Mouse (Mus musculus) embryonic facial prominence, embryonic 12.5 days (tissue): ENCODE measurements around the gene Ldlrad2. TPM values are rescaled to one million over a fixed set of nuclear protein-coding genes. Genes with fewer than 3 reads are reported as not detected.
A peak's percentile ranks its signal among the peaks of the same experiment; 100 is the strongest.

ENCODE experiments used
- ATAC-seq: fragments of 200-750 bp; cut with Nextera tagmentation; 2 replicates; pipeline ENCODE4 v1.8.0; 2017; ENCODE audit not compliant: insufficient number of reproducible peaks, insufficient read depth, low FRiP score, low TSS enrichment
- H3K27ac ChIP-seq: fragments of 300-500 bp; sonication (generic); 2 replicates; pipeline ENCODE4 v1.5.1; 2016; ENCODE audit warnings: mild to moderate bottlenecking
- H3K27me3 ChIP-seq: fragments of 300-500 bp; sonication (generic); 2 replicates; pipeline ENCODE4 v1.6.1; 2016; ENCODE audit warnings: mild to moderate bottlenecking, moderate library complexity
- H3K36me3 ChIP-seq: fragments of 300-500 bp; sonication (generic); 2 replicates; pipeline ENCODE4 v1.6.1; 2016; ENCODE audit warnings: mild to moderate bottlenecking
- H3K4me1 ChIP-seq: fragments of 300-500 bp; sonication (generic); 2 replicates; pipeline ENCODE4 v1.6.1; 2016
- H3K4me2 ChIP-seq: fragments of 300-500 bp; sonication (generic); replicated peaks from 2 replicates; pipeline ENCODE4 v1.6.1; 2016; ENCODE audit warnings: mild to moderate bottlenecking, moderate library complexity
- H3K4me3 ChIP-seq: fragments of 300-500 bp; sonication (generic); 2 replicates; pipeline ENCODE4 v1.5.1; 2016; ENCODE audit warnings: mild to moderate bottlenecking
- H3K9ac ChIP-seq: fragments of 300-500 bp; sonication (generic); 2 replicates; pipeline ENCODE4 v1.6.1; 2016; ENCODE audit warnings: mild to moderate bottlenecking, moderate library complexity
- H3K9me3 ChIP-seq: fragments of 300-500 bp; sonication (generic); 2 replicates; pipeline ENCODE4 v1.6.1; 2016; ENCODE audit warnings: mild to moderate bottlenecking, moderate library complexity
- WGBS: fragments of 180-500 bp; shearing (Covaris S2); methylation state at CpG from one replicate; pipeline ENCODE4 v1.1.7; 2016; 5-methylcytosine and 5-hydroxymethylcytosine counted together
- polyA plus RNA-seq: library from polyadenylated mRNA; unstranded; fragments of >200 nt; fragmentation: Nextera tagmentation; extraction: Ambion mirVana; gene quantifications from 2 replicates; pipeline ENCODE4 v1.2.1, GENCODE M21; 2016

Ldlrad2 gene
- not detected in 2 replicates for polyA plus RNA-seq

DNA sequence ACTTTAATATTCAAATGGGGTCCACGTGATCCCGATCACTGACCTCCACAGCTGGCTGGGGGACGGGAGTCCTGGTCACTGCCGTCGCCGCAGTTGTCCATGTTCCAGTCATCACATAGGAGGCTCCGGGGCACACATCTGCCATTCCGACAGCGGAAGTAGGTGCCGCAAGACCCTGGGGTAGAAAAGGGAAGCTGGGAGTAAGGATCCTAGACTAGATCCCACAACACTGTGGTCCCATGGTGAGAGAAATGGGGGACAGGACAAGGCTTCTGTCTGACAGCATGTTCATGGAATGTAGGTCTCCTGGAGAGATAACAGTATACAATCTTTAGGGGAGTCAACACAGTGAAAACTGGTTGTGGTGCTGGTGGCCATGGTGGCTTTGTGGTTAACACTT, at the start of gene Ldlrad2:
Gene Ldlrad2 (minus strand): TSS at position 101 of the 400 bp plus-strand sequence.
- H3K9me3 ChIP-seq, result no peaks in the 10 kb centered on the region

GRCm38 (mm10) chr4:137622847-137623246, 48.5 kb upstream of the Ldlrad2 start:
- 95% methylated on average over 8 of the region's 8 CpGs for WGBS
- Histone ChIP-seq H3K4me3 (no peak overlapping the region), H3K27ac (no peak overlapping the region), H3K27me3 (no peaks in the 10 kb centered on the region), H3K4me1 (no peaks in the 10 kb centered on the region), H3K9ac (no peak overlapping the region), H3K4me2 (no peak overlapping the region), H3K9me3 (no peaks in the 10 kb centered on the region), H3K36me3 (peaks cover 74% of the 10 kb centered on the region)
- no peak for ATAC-seq

More for the DNA sequence above, at the start of gene Ldlrad2:
- Histone ChIP-seq H3K27me3 (peaks cover 17% of the 10 kb centered on the region), H3K36me3 (peaks cover 11% of the 10 kb centered on the region), H3K27ac (no peak within 1 kb of the TSS), H3K9ac (no peak within 1 kb of the TSS), H3K4me2 (no peak within 1 kb of the TSS), H3K4me3 (no peak within 1 kb of the TSS), H3K4me1 (0 out of 2 replicates have a peak, but pooled peaks cover 6% of the 10 kb centered on the region)
- WGBS, result 82% methylated on average over 10 of the region's 10 CpGs
- no peak for ATAC-seq

- Histone ChIP-seq H3K4me1 (no peaks in the 10 kb centered on the region), H3K27me3 (no peaks in the 10 kb centered on the region), H3K9me3 (no peaks in the 10 kb centered on the region), H3K9ac (no peak overlapping the region), H3K4me3 (no peak overlapping the region), H3K36me3 (peaks cover 95% of the 10 kb centered on the region), H3K4me2 (no peak overlapping the region), H3K27ac (no peak overlapping the region)
- 81% methylated on average over 15 of the region's 15 CpGs for WGBS
- no peak for ATAC-seq
Measured at GRCm38 (mm10) chr4:137610256-137610655, 35.9 kb upstream of the Ldlrad2 start.

DNA sequence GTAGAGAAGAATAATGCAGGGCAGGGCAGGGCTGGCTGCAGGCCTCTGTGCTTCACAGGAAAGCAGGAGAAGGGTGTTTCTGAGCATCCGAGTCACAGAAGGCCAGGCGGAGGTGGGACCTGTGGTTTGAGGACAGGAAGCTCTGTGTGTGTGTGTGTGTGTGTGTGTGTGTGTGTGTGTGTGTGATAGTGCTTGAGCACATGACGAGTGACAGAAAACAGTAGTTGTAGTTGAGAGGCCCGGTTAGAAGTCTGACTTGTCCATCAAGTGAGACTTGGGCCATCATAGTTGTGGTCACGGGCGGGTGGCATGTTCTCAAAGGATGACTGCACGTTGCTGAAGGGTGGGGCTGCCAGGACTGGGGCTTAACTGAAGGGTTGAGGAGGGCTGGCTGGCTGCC, 35.3 kb upstream of the Ldlrad2 start:
- H3K4me3 ChIP-seq, result no peak overlapping the region
- no peak overlapping the region for H3K4me2 ChIP-seq
- ATAC-seq, result no peak
- H3K4me1 ChIP-seq, result no peaks in the 10 kb centered on the region
- peaks cover 96% of the 10 kb centered on the region for H3K36me3 ChIP-seq
- H3K27ac ChIP-seq, result no peak overlapping the region
- WGBS, result 90% methylated on average over 7 of the region's 7 CpGs
- H3K9ac ChIP-seq, result no peak overlapping the region
- H3K9me3 ChIP-seq, result no peaks in the 10 kb centered on the region
- H3K27me3 ChIP-seq, result no peaks in the 10 kb centered on the region

- ATAC-seq, result no peak
- no peak overlapping the region for H3K4me3 ChIP-seq
- H3K27me3 ChIP-seq, result no peaks in the 10 kb centered on the region
- H3K27ac ChIP-seq, result no peak overlapping the region
- 90% methylated on average over 7 of the region's 7 CpGs for WGBS
- no peak overlapping the region for H3K9ac ChIP-seq
- H3K4me2 ChIP-seq, result no peak overlapping the region
- peaks cover 94% of the 10 kb centered on the region for H3K36me3 ChIP-seq
- H3K4me1 ChIP-seq, result no peaks in the 10 kb centered on the region
- H3K9me3 ChIP-seq, result no peaks in the 10 kb centered on the region
Measured at GRCm38 (mm10) chr4:137609281-137609680, 34.9 kb upstream of the Ldlrad2 start.

DNA sequence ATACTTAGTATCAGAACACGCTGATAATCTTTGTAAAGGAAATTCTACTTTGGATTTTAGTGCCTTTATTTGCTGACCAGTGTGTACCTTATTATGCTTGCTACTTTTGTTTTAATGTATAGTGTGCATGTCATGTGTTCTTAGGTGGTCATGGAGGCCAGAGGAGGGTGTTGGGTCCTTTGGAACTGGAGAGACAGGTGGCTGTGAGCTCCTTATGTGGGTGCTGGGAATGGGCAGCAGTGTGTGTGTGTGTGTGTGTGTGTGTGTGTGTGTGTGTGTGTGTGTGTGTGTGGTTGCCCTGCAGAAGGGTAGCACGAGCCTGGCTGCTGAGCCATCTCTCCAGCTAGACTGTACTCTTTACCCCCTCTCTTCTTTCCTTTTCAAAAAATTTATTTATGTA, 32.7 kb upstream of the Ldlrad2 start:
- Histone ChIP-seq H3K4me3 (no peak overlapping the region), H3K27me3 (no peaks in the 10 kb centered on the region), H3K4me2 (no peak overlapping the region), H3K27ac (no peak overlapping the region), H3K4me1 (no peaks in the 10 kb centered on the region), H3K36me3 (peaks cover 73% of the 10 kb centered on the region), H3K9ac (no peak overlapping the region), H3K9me3 (no peaks in the 10 kb centered on the region)
- ATAC-seq, result no peak
- WGBS, result 99% methylated on average over 2 of the region's 2 CpGs

GRCm38 (mm10) chr4:137603449-137604171, 29.2 kb upstream of the Ldlrad2 start:
- 85% methylated on average over 11 of the region's 11 CpGs for WGBS
- H3K27ac ChIP-seq, result no peak overlapping the region

DNA sequence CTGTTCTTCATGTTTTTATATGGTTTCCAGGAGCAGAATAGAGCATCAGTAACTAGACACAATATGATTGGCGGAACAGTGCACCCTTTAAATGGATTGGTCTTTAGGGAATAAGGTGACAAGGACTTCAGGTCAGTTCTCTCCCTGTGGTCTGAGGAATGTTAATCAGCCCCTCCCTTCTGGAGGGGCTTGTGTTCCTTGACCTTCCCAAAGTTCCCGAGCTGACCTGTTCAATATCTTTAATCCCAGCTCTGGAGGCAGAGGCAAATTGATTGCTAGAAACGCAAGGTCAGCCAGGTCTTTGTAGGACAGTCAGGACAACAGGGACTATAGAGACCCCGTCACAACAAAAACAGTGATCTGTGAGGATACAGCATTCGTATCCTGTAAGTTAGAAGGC, 24.2 kb upstream of the Ldlrad2 start:
- Histone ChIP-seq H3K9me3 (no peaks in the 10 kb centered on the region), H3K27me3 (no peaks in the 10 kb centered on the region), H3K4me3 (no peak overlapping the region), H3K27ac (no peak overlapping the region), H3K4me2 (no peak overlapping the region), H3K4me1 (peaks cover 22% of the 10 kb centered on the region), H3K9ac (no peak overlapping the region), H3K36me3 (no peaks in the 10 kb centered on the region)
- no peak for ATAC-seq
- WGBS, result 76% methylated on average over 5 of the region's 5 CpGs

More at GRCm38 (mm10) chr4:137603449-137604171, 29.2 kb upstream of the Ldlrad2 start:
- H3K36me3 ChIP-seq, result peaks cover 39% of the 10 kb centered on the region
- peaks cover 12% of the 10 kb centered on the region for H3K4me1 ChIP-seq
- no peak overlapping the region for H3K4me3 ChIP-seq
- ATAC-seq, result no peak
- no peaks in the 10 kb centered on the region for H3K9me3 ChIP-seq
- H3K4me2 ChIP-seq, result no peak overlapping the region
- H3K27me3 ChIP-seq, result no peaks in the 10 kb centered on the region
- H3K9ac ChIP-seq, result no peak overlapping the region

DNA sequence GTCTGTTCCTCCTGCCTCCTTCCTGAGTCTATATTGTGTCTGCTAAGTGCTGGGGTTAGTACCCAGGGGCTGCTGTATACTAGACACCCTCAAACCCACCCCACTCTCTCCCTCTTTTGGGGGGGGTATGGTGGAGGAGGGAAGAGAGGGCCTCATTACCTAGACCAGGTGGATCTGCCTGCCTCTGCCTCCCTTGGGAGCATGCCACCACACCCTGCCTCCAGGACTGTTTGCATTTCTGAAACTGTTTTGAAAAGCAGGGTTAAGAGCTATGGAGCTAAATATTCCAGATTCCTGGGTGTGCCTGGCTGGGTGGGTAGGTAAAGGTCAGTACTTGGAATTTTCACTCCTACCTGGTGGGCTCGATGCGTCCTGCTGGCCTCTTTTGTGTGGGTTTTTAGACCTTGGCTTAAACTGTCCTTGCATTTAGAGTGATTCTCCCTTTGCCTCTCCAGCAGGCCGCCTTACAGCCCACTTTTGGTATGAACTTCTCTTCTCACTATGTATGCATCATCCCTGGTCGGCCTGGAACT, 22.8 kb upstream of the Ldlrad2 start:
- no peak overlapping the region for H3K27ac ChIP-seq
- H3K4me3 ChIP-seq, result no peak overlapping the region
- H3K27me3 ChIP-seq, result no peaks in the 10 kb centered on the region
- no peak overlapping the region for H3K9ac ChIP-seq
- no peaks in the 10 kb centered on the region for H3K36me3 ChIP-seq
- H3K9me3 ChIP-seq, result no peaks in the 10 kb centered on the region
- ATAC-seq, result no peak
- no peak overlapping the region for H3K4me2 ChIP-seq
- peaks cover 22% of the 10 kb centered on the region for H3K4me1 ChIP-seq
- 90% methylated on average over 4 of the region's 4 CpGs for WGBS

GRCm38 (mm10) chr4:137594496-137595270, 20.3 kb upstream of the Ldlrad2 start:
- Histone ChIP-seq H3K4me3 (peak overlapping the region; percentile 96), H3K4me1 (peaks cover 18% of the 10 kb centered on the region), H3K36me3 (no peaks in the 10 kb centered on the region), H3K9ac (peak overlapping the region; percentile 86), H3K9me3 (no peaks in the 10 kb centered on the region), H3K4me2 (peak overlapping the region; percentile 79), H3K27ac (peak overlapping the region; percentile 98), H3K27me3 (no peaks in the 10 kb centered on the region)
- ATAC-seq, result no peak
- 4% methylated on average over 40 of the region's 40 CpGs for WGBS

- Histone ChIP-seq H3K27ac (peak within 1 kb of the TSS; percentile 98), H3K4me1 (peaks cover 9% of the 10 kb centered on the region), H3K36me3 (no peaks in the 10 kb centered on the region), H3K9ac (peak within 1 kb of the TSS; percentile 86), H3K4me2 (peak within 1 kb of the TSS; percentile 79), H3K9me3 (no peaks in the 10 kb centered on the region), H3K4me3 (peak within 1 kb of the TSS; percentile 96), H3K27me3 (no peaks in the 10 kb centered on the region)
- WGBS, result under 1% methylated on average over 92 of the region's 92 CpGs
- ATAC-seq, result peak; percentile 93
Measured at GRCm38 (mm10) chr4:137593601-137594495, 19.5 kb upstream of the Ldlrad2 start, which contains the start of gene Usp48. Gene Usp48, plus strand, starts transcription at chr4:137593755.
